Mouse (Mus musculus) megakaryocyte-erythroid progenitor cell, adult 5 weeks (primary cell): ENCODE results near the gene Gm4553. TPM values are rescaled to one million over a fixed set of nuclear protein-coding genes. Genes with fewer than 3 reads are reported as not detected.

Experiments
- polyA plus RNA-seq: library from polyadenylated mRNA; stranded (reverse); fragments of >175 nt; gene quantifications from 2 replicates; pipeline ENCODE4 v1.2.3, GENCODE M21; 2012

Gene Gm4553
- not detected in 2 replicates for polyA plus RNA-seq

GRCm38 (mm10) chr7:142165639-142166038 lies at the start of gene Gm4553:
Gm4553 (minus strand) TSS chr7:142165739.

GRCm38 (mm10) chr7:142211559-142211958 lies 46.0 kb upstream of the Gm4553 start, which contains the start of gene Gm7579:
Gm7579 (plus strand) TSS chr7:142211859.

GRCm38 (mm10) chr7:142201064-142201463 lies 35.5 kb upstream of the Gm4553 start, which contains the start of gene Krtap5-3:
Krtap5-3 (plus strand) TSS chr7:142201364.

GRCm38 (mm10) chr7:142190289-142190688 lies 24.8 kb upstream of the Gm4553 start, which contains the start of gene Gm10153:
Gm10153 (minus strand) TSS chr7:142190389.

GRCm38 (mm10) chr7:142175905-142176304 lies 10.4 kb upstream of the Gm4553 start, which contains the start of gene Krtap5-2:
Krtap5-2 (minus strand) TSS chr7:142176005.

GRCm38 (mm10) chr7:142157013-142157412 lies 8.5 kb downstream of the Gm4553 start, which contains the start of gene Gm29735:
Gm29735 (minus strand) TSS chr7:142157113.

GRCm38 (mm10) chr7:142144507-142144906 lies 21.0 kb downstream of the Gm4553 start, which contains the start of gene Gm45337:
Gm45337 (minus strand) TSS chr7:142144607.

GRCm38 (mm10) chr7:142135934-142136333 lies 29.6 kb downstream of the Gm4553 start, which contains the start of gene Gm39115:
Gm39115 (minus strand) TSS chr7:142136034.

GRCm38 (mm10) chr7:142120629-142121028 lies 44.9 kb downstream of the Gm4553 start, which contains the start of gene Gm45618:
Gm45618 (minus strand) TSS chr7:142120729.

Other genes with a start within 250 kb of the Gm4553 start
- gene Tollip, start 247.2 kb downstream of the Gm4553 start, polyA plus RNA-seq, result 58.7 and 65.6 TPM in 2 replicates
- gene Brsk2, start 216.0 kb downstream of the Gm4553 start, polyA plus RNA-seq, result not detected in 2 replicates
- 51.7 TPM in 2 replicates for gene Mob2, start 104.7 kb downstream of the Gm4553 start, polyA plus RNA-seq
- 2.6 and 3.2 TPM in 2 replicates for gene Dusp8, start 69.9 kb downstream of the Gm4553 start, polyA plus RNA-seq
- gene Gm45618, start 45.0 kb downstream of the Gm4553 start, polyA plus RNA-seq, result not detected in 2 replicates
- gene Gm39115, start 29.7 kb downstream of the Gm4553 start, polyA plus RNA-seq, result not detected in 2 replicates
- gene Gm45337, start 21.1 kb downstream of the Gm4553 start, polyA plus RNA-seq, result not detected in 2 replicates
- gene Gm29735, start 8.6 kb downstream of the Gm4553 start, polyA plus RNA-seq, result not detected in 2 replicates
- gene Krtap5-2, start 10.3 kb upstream of the Gm4553 start, polyA plus RNA-seq, result not detected in 2 replicates
- not detected in 2 replicates for gene Gm10153, start 24.6 kb upstream of the Gm4553 start, polyA plus RNA-seq
- gene Krtap5-3, start 35.6 kb upstream of the Gm4553 start, polyA plus RNA-seq, result not detected in 2 replicates
- not detected in 2 replicates for gene Gm7579, start 46.1 kb upstream of the Gm4553 start, polyA plus RNA-seq
- not detected in 2 replicates for gene Krtap5-5, start 64.2 kb upstream of the Gm4553 start, polyA plus RNA-seq
- not detected in 2 replicates for gene Gm40460, start 75.3 kb upstream of the Gm4553 start, polyA plus RNA-seq
- gene Gm2431, start 92.6 kb upstream of the Gm4553 start, polyA plus RNA-seq, result not detected in 2 replicates
- gene Gm4559, start 108.6 kb upstream of the Gm4553 start, polyA plus RNA-seq, result not detected in 2 replicates
- not detected in 2 replicates for gene Krtap5-1, start 131.4 kb upstream of the Gm4553 start, polyA plus RNA-seq
- gene Krtap5-4, start 137.8 kb upstream of the Gm4553 start, polyA plus RNA-seq, result not detected in 2 replicates
- gene Ifitm10, start 208.0 kb upstream of the Gm4553 start, polyA plus RNA-seq, result 2.5 and 2.6 TPM in 2 replicates
- gene Gm49369, start 216.9 kb upstream of the Gm4553 start, polyA plus RNA-seq, result 62.1 and 84.1 TPM in 2 replicates
- 77.7 and 82.6 TPM in 2 replicates for gene Ctsd, start 222.3 kb upstream of the Gm4553 start, polyA plus RNA-seq